Mouse (Mus musculus) MEL (cell line): ENCODE measurements at regions not wholly inside any gene's neighbourhood (a gene's known extent, or its start where the extent isn't known, plus 50 kb on each side); places are given as distances from the start of the nearest gene placed in this dataset.

ENCODE experiments used
- DNase-seq: peaks from one replicate; pipeline ENCODE4 v3.0.0; 2011; ENCODE audit warnings: low read depth, low spot score
- H3K27ac ChIP-seq: 2 replicates; pipeline ENCODE4 v1.5.1; 2012; ENCODE audit warnings: low read depth, mild to moderate bottlenecking, control low read depth, low read length, moderate library complexity; ENCODE audit not compliant: control insufficient read depth
- H3K27me3 ChIP-seq, 2 experiments: fragments of 150-350 bp in 1 of 2; sonication (generic) in 1 of 2; 2 replicates each; pipeline ENCODE4 v1.6.1; 2012; ENCODE audit warnings: low read length in 2 of 2, mild to moderate bottlenecking in 2 of 2, improper control_type of control experiment in 1 of 2, moderate library complexity in 1 of 2; ENCODE audit not compliant: insufficient read depth in 2 of 2, control insufficient read depth in 1 of 2
- H3K36me3 ChIP-seq, 2 experiments: 2 replicates each; pipeline ENCODE4 v1.6.1; 2012 to 2014; ENCODE audit warnings: low read length in 2 of 2, improper control_type of control experiment in 1 of 2, inconsistent platforms in 1 of 2, mild to moderate bottlenecking in 1 of 2; ENCODE audit not compliant: insufficient read depth in 2 of 2, control insufficient read depth in 1 of 2
- H3K4me1 ChIP-seq, 2 experiments: fragments of 150-350 bp in 1 of 2; sonication (generic) in 1 of 2; 2 replicates each; pipeline ENCODE4 v1.6.1; 2012; ENCODE audit warnings: low read length in 2 of 2, improper control_type of control experiment in 1 of 2, mild to moderate bottlenecking in 1 of 2; ENCODE audit not compliant: insufficient read depth in 2 of 2, control insufficient read depth in 1 of 2
- H3K4me3 ChIP-seq, 2 experiments: fragments of 150-350 bp in 1 of 2; sonication (generic) in 1 of 2; 2 replicates each; pipeline ENCODE4 v1.5.1; 2012; ENCODE audit warnings: low read depth in 2 of 2, low read length in 2 of 2, mild to moderate bottlenecking in 2 of 2, moderate library complexity in 2 of 2, control low read depth in 1 of 2, improper control_type of control experiment in 1 of 2; ENCODE audit not compliant: control insufficient read depth in 1 of 2, insufficient read depth in 1 of 2
- H3K79me2 ChIP-seq: 2 replicates; pipeline ENCODE4 v1.6.1; 2012; ENCODE audit warnings: mild to moderate bottlenecking, low read length, moderate library complexity; ENCODE audit not compliant: control insufficient read depth, poor library complexity, insufficient read depth
- H3K9ac ChIP-seq: 2 replicates; pipeline ENCODE4 v1.6.1; 2012; ENCODE audit warnings: low read depth, mild to moderate bottlenecking, control low read depth, low read length, moderate library complexity; ENCODE audit not compliant: control insufficient read depth, poor library complexity, severe bottlenecking
- H3K9me3 ChIP-seq: fragments of 150-350 bp; sonication (generic); replicated peaks from 2 replicates; pipeline ENCODE4 v1.6.1; 2012; ENCODE audit warnings: mild to moderate bottlenecking, low read length, improper control_type of control experiment, moderate library complexity; ENCODE audit not compliant: insufficient read depth
- BHLHE40 ChIP-seq: IDR thresholded peaks from 2 replicates; pipeline ENCODE4 v1.6.1; 2012; ENCODE audit warnings: low read depth, mild to moderate bottlenecking, inconsistent platforms, low read length, improper control_type of control experiment, borderline replicate concordance
- CHD1 ChIP-seq: IDR thresholded peaks from 2 replicates; pipeline ENCODE4 v1.6.1; 2012; ENCODE audit warnings: low read depth, mild to moderate bottlenecking, inconsistent platforms, low read length, improper control_type of control experiment
- CTCF ChIP-seq, 3 experiments: IDR thresholded peaks in 2 of 3; conservative IDR thresholded peaks in 1 of 3; 2 replicates each; pipeline ENCODE4 v1.5.1; 2011 to 2012; ENCODE audit warnings: low read length in 3 of 3, low read depth in 2 of 3, mild to moderate bottlenecking in 2 of 3, improper control_type of control experiment in 1 of 3, inconsistent platforms in 1 of 3, mixed read lengths in 1 of 3, moderate library complexity in 1 of 3; ENCODE audit not compliant: control insufficient read depth in 1 of 3, insufficient read depth in 1 of 3, poor library complexity in 1 of 3, severe bottlenecking in 1 of 3
- ELF1 ChIP-seq: IDR thresholded peaks from 2 replicates; pipeline ENCODE4 v1.6.1; 2014; ENCODE audit warnings: low read depth, mild to moderate bottlenecking, inconsistent platforms, low read length, improper control_type of control experiment, moderate library complexity
- EP300 ChIP-seq, 2 experiments: IDR thresholded peaks; 2 replicates each; pipeline ENCODE4 v1.6.1; 2011; ENCODE audit warnings: improper control_type of control experiment in 2 of 2, low read length in 2 of 2, low read depth in 1 of 2, mild to moderate bottlenecking in 1 of 2
- ETS1 ChIP-seq: IDR thresholded peaks from 2 replicates; pipeline ENCODE4 v1.6.1; 2012; ENCODE audit warnings: low read depth, mild to moderate bottlenecking, inconsistent platforms, low read length, improper control_type of control experiment, moderate library complexity
- GATA1 ChIP-seq: IDR thresholded peaks from 2 replicates; pipeline ENCODE4 v1.6.1; 2011; ENCODE audit warnings: low read depth, low read length, improper control_type of control experiment
- JUND ChIP-seq: IDR thresholded peaks from 2 replicates; pipeline ENCODE4 v1.6.1; 2011; ENCODE audit warnings: low read depth, mild to moderate bottlenecking, improper control_type of control experiment, low read length
- KAT2A ChIP-seq: conservative IDR thresholded peaks from 2 replicates; pipeline ENCODE4 v1.6.1; 2012; ENCODE audit warnings: low read depth, low read length, improper control_type of control experiment, inconsistent platforms
- MAZ ChIP-seq: IDR thresholded peaks from 2 replicates; pipeline ENCODE4 v1.6.1; 2012; ENCODE audit warnings: low read depth, mild to moderate bottlenecking, inconsistent platforms, low read length, improper control_type of control experiment
- MEF2A ChIP-seq: IDR thresholded peaks from 2 replicates; pipeline ENCODE4 v1.6.1; 2014; ENCODE audit warnings: low read depth, mild to moderate bottlenecking, inconsistent platforms, low read length, improper control_type of control experiment; ENCODE audit not compliant: poor library complexity, insufficient replicate concordance, severe bottlenecking; ENCODE audit errors: extremely low read depth
- MXI1 ChIP-seq: IDR thresholded peaks from 2 replicates; pipeline ENCODE4 v1.6.1; 2011; ENCODE audit warnings: mild to moderate bottlenecking, low read depth, low read length, improper control_type of control experiment
- NRF1 ChIP-seq: IDR thresholded peaks from 2 replicates; pipeline ENCODE4 v1.6.1; 2014; ENCODE audit warnings: low read depth, mild to moderate bottlenecking, inconsistent platforms, low read length, improper control_type of control experiment, moderate library complexity; ENCODE audit not compliant: poor library complexity, insufficient read depth, severe bottlenecking
- POLR2AphosphoS2 ChIP-seq: IDR thresholded peaks from 2 replicates; pipeline ENCODE4 v1.6.1; 2011; ENCODE audit warnings: low read length, improper control_type of control experiment
- RAD21 ChIP-seq: IDR thresholded peaks from 2 replicates; pipeline ENCODE4 v1.6.1; 2011; ENCODE audit warnings: mild to moderate bottlenecking, low read depth, low read length, improper control_type of control experiment
- RCOR1 ChIP-seq: IDR thresholded peaks from 2 replicates; pipeline ENCODE4 v1.6.1; 2012; ENCODE audit warnings: low read depth, mild to moderate bottlenecking, inconsistent platforms, low read length, improper control_type of control experiment
- SIN3A ChIP-seq: IDR thresholded peaks from 2 replicates; pipeline ENCODE4 v1.6.1; 2012; ENCODE audit warnings: low read length, improper control_type of control experiment, inconsistent platforms
- SMC3 ChIP-seq: IDR thresholded peaks from 2 replicates; pipeline ENCODE4 v1.6.1; 2011; ENCODE audit warnings: low read depth, low read length, improper control_type of control experiment
- TAL1 ChIP-seq: IDR thresholded peaks from 2 replicates; pipeline ENCODE4 v1.6.1; 2012; ENCODE audit warnings: mild to moderate bottlenecking, inconsistent platforms, low read length, moderate library complexity, mixed read lengths
- TCF12 ChIP-seq: IDR thresholded peaks from 2 replicates; pipeline ENCODE4 v1.6.1; 2014; ENCODE audit warnings: low read depth, mild to moderate bottlenecking, inconsistent platforms, low read length, improper control_type of control experiment, moderate library complexity
- UBTF ChIP-seq: IDR thresholded peaks from 2 replicates; pipeline ENCODE4 v1.6.1; 2012; ENCODE audit warnings: low read depth, mild to moderate bottlenecking, inconsistent platforms, low read length, improper control_type of control experiment, moderate library complexity, borderline replicate concordance; ENCODE audit not compliant: insufficient read depth
- ZC3H11A ChIP-seq: IDR thresholded peaks from 2 replicates; pipeline ENCODE4 v1.6.1; 2012; ENCODE audit warnings: low read depth, mild to moderate bottlenecking, inconsistent platforms, low read length, improper control_type of control experiment
- ZKSCAN1 ChIP-seq: IDR thresholded peaks from 2 replicates; pipeline ENCODE4 v1.6.1; 2012; ENCODE audit warnings: low read depth, mild to moderate bottlenecking, inconsistent platforms, low read length, improper control_type of control experiment, moderate library complexity
- ZNF384 ChIP-seq: IDR thresholded peaks from 2 replicates; pipeline ENCODE4 v1.6.1; 2012; ENCODE audit warnings: low read depth, mild to moderate bottlenecking, inconsistent platforms, low read length, improper control_type of control experiment

DNA sequence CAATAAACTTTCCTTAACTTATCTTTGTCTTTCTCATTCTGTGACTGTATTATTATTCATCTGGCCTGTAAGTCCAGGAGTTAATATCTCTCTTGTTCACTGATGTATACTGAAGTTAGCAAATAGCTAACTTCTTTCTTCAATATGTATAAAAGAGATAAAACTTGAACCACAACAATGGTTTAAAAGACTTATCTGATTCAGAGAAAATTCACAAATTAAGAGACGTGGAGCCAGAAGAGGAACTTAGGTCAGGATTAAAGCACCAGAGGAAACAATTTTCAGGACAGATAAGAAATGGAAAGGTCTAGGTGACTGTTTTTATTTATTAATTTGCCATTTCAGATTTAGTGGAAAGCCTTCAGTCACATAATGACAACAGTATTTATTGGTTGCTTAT lies 295.5 kb upstream of the Cntn3 start:
- H3K79me2 ChIP-seq, result no peaks in the 10 kb centered on the region
- H3K4me1 ChIP-seq, result peaks cover 5 to 6% of the 10 kb centered on the region in 2 experiments; a peak in 2 of 4 replicates
- H3K9me3 ChIP-seq, result no peaks in the 10 kb centered on the region
- DNase-seq, result peak; percentile 60
- peak; percentile 68 for TF ChIP-seq ETS1
- TF ChIP-seq TAL1, result no peak
- TF ChIP-seq TCF12, result peak; percentile 89
- TF ChIP-seq MEF2A, result no peak
- TF ChIP-seq MXI1, result no peak
- peak; percentile 83 to 87 for TF ChIP-seq EP300 (IDR thresholded peaks at IDR 0.05; ENCODE audit: low read depth in 1 of 2, low read length in 2 of 2)
- TF ChIP-seq GATA1, result peak; percentile 91
- no peak for TF ChIP-seq RAD21
- TF ChIP-seq SMC3, result no peak
- no peak for TF ChIP-seq BHLHE40
- TF ChIP-seq ZNF384, result no peak
- TF ChIP-seq UBTF, result no peak
- no peak for TF ChIP-seq CHD1
- no peak for TF ChIP-seq POLR2AphosphoS2
- no peak for TF ChIP-seq JUND
- TF ChIP-seq SIN3A, result no peak
- TF ChIP-seq RCOR1, result peak; percentile 89
- peaks cover 0 to 5% of the 10 kb centered on the region in 2 experiments; a peak in 2 of 4 replicates for H3K36me3 ChIP-seq
- no peak overlapping the region for H3K9ac ChIP-seq
- no peaks in the 10 kb centered on the region for H3K27me3 ChIP-seq
- H3K4me3 ChIP-seq, result no peak overlapping the region
- H3K27ac ChIP-seq, result no peak overlapping the region

- Histone ChIP-seq H3K36me3 (no peaks in the 10 kb centered on the region), H3K27ac (no peak overlapping the region)
- TF ChIP-seq NRF1 (no peak), ZC3H11A (peak; percentile 38; the same call in 1 of the 2 replicates), RAD21 (peak; percentile 55), ZKSCAN1 (no peak), SMC3 (peak; percentile 62), ELF1 (no peak), KAT2A (no peak), CTCF (IDR thresholded peaks at IDR 0.05 in 2 of 3, conservative IDR thresholded peaks at IDR 0.05 in 1 of 3; ENCODE audit: control insufficient read depth in 1 of 3, insufficient read depth in 1 of 3, low read depth in 2 of 3, low read length in 3 of 3, poor library complexity in 1 of 3, severe bottlenecking in 1 of 3) (peak in 2 of 3 experiments; percentile 49 to 57; a peak in 4 of 6 replicates), MEF2A (no peak), MAZ (no peak)
Measured at GRCm38 (mm10) chr6:102844507-102844906, 271.6 kb upstream of the Cntn3 start.

More at GRCm38 (mm10) chr6:102844507-102844906, 271.6 kb upstream of the Cntn3 start:
- Histone ChIP-seq H3K4me3 (no peak overlapping the region), H3K9me3 (no peaks in the 10 kb centered on the region), H3K4me1 (no peaks in the 10 kb centered on the region), H3K27me3 (no peaks in the 10 kb centered on the region), H3K9ac (no peak overlapping the region), H3K79me2 (no peaks in the 10 kb centered on the region)
- peak; percentile 40 for DNase-seq
